Mouse (Mus musculus) liver, postnatal 0 days (tissue): ENCODE results near the gene Il23a. TPM values are rescaled to one million over a fixed set of nuclear protein-coding genes. Genes with fewer than 3 reads are reported as not detected.
"Not testable (repeated sequence)": the region's sequence is repeated elsewhere in the genome, so short reads cannot be mapped to it uniquely, and the experiment has no call there.

Experiments used
- ATAC-seq: fragments of 200-750 bp; cut with Nextera tagmentation; 2 replicates; pipeline ENCODE4 v1.8.0; 2017; ENCODE audit warnings: mild to moderate bottlenecking, moderate library complexity
- DNase-seq: peaks from one replicate; pipeline ENCODE4 v3.0.0-alpha.2; 2016
- H3K27ac ChIP-seq: fragments of 300-500 bp; sonication (generic); 2 replicates; pipeline ENCODE4 v1.5.1; 2014; ENCODE audit warnings: antibody characterized with exemption, moderate library complexity, mild to moderate bottlenecking, low read depth
- H3K27me3 ChIP-seq: fragments of 300-500 bp; sonication (generic); 2 replicates; pipeline ENCODE4 v1.6.1; 2014; ENCODE audit warnings: low read length, control low read depth, mixed read lengths; ENCODE audit not compliant: insufficient read depth
- H3K36me3 ChIP-seq: fragments of 300-500 bp; sonication (generic); replicated peaks from 2 replicates; pipeline ENCODE4 v1.6.1; 2014; ENCODE audit warnings: mild to moderate bottlenecking, control low read depth, low read length, moderate library complexity, mixed read lengths; ENCODE audit not compliant: insufficient read depth
- H3K4me1 ChIP-seq: fragments of 300-500 bp; sonication (generic); 2 replicates; pipeline ENCODE4 v1.6.1; 2014; ENCODE audit warnings: antibody characterized with exemption, mild to moderate bottlenecking, control low read depth; ENCODE audit not compliant: insufficient read depth
- H3K4me2 ChIP-seq: fragments of 300-500 bp; sonication (generic); 2 replicates; pipeline ENCODE4 v1.6.1; 2014; ENCODE audit warnings: low read depth, mild to moderate bottlenecking, low read length, moderate library complexity, mixed read lengths
- H3K4me3 ChIP-seq: fragments of 300-500 bp; sonication (generic); 2 replicates; pipeline ENCODE4 v1.5.1; 2014; ENCODE audit warnings: low read depth, low read length
- H3K9ac ChIP-seq: fragments of 300-500 bp; sonication (generic); replicated peaks from 2 replicates; pipeline ENCODE4 v1.6.1; 2014; ENCODE audit warnings: mild to moderate bottlenecking, moderate library complexity
- H3K9me3 ChIP-seq: fragments of 300-500 bp; sonication (generic); 2 replicates; pipeline ENCODE4 v1.6.1; 2016; ENCODE audit warnings: mild to moderate bottlenecking, control low read depth, low read length, mixed read lengths
- CTCF ChIP-seq: sonication (generic); IDR thresholded peaks from 2 replicates; pipeline ENCODE4 v1.5.1; 2016; ENCODE audit warnings: antibody characterized with exemption, low read depth
- EP300 ChIP-seq: IDR thresholded peaks from 2 replicates; pipeline ENCODE4 v1.6.1; 2016; ENCODE audit warnings: antibody characterized with exemption, low read depth, mild to moderate bottlenecking
- WGBS: fragments of 180-500 bp; shearing (Covaris S2); extraction: QIAGEN DNeasy Blood & Tissue Kit; methylation state at CpG from one replicate; pipeline ENCODE4 v1.1.7; 2014; ENCODE audit not compliant: insufficient replicate concordance; 5-methylcytosine and 5-hydroxymethylcytosine counted together
- polyA plus RNA-seq: library from polyadenylated mRNA; unstranded; fragments of >200 nt; fragmentation: Nextera tagmentation; extraction: Ambion mirVana; gene quantifications from 2 replicates; pipeline ENCODE4 v1.2.1, GENCODE M21; 2015

Gene Il23a
- polyA plus RNA-seq, 1 experiment from 2014 or later = not detected

GRCm38 (mm10) chr10:128282886-128283450 is 15.6 kb downstream of the Il23a start:
- Histone ChIP-seq H3K27me3 (no peaks in the 10 kb centered on the region), H3K4me3 (no peak overlapping the region), H3K36me3 (peaks cover 84% of the 10 kb centered on the region), H3K9me3 (no peaks in the 10 kb centered on the region), H3K4me2 (no peak overlapping the region), H3K27ac (0 out of 2 replicates have a peak overlapping the region, but pooled peaks have one; percentile 6), H3K4me1 (no peaks in the 10 kb centered on the region), H3K9ac (no peak overlapping the region)
- ATAC-seq = no peak
- DNase-seq = no peak
- 83% methylated on average over 20 of the region's 20 CpGs for WGBS
- TF ChIP-seq CTCF = no peak
- no peak for TF ChIP-seq EP300

- peaks cover 93% of the 10 kb centered on the region for H3K36me3 ChIP-seq
- no peak for ATAC-seq
- DNase-seq = no peak
- no peak overlapping the region for H3K4me3 ChIP-seq
- H3K27ac ChIP-seq = no peak overlapping the region
- no peak overlapping the region for H3K9ac ChIP-seq
- H3K4me1 ChIP-seq = no peaks in the 10 kb centered on the region
- no peak for TF ChIP-seq CTCF
- TF ChIP-seq EP300 = no peak
- no peaks in the 10 kb centered on the region for H3K27me3 ChIP-seq
- 93% methylated on average over 14 of the region's 14 CpGs for WGBS
- H3K9me3 ChIP-seq = no peaks in the 10 kb centered on the region
- no peak overlapping the region for H3K4me2 ChIP-seq
Measured at GRCm38 (mm10) chr10:128281682-128282081, 16.9 kb downstream of the Il23a start.

- no peaks in the 10 kb centered on the region for H3K4me1 ChIP-seq
- TF ChIP-seq CTCF (no peak), EP300 (no peak)
- H3K4me3 ChIP-seq = no peak overlapping the region
- WGBS = 84% methylated on average over 6 of the region's 6 CpGs
- no peak for DNase-seq
- no peak overlapping the region for H3K27ac ChIP-seq
- H3K9me3 ChIP-seq = no peaks in the 10 kb centered on the region
- no peak overlapping the region for H3K4me2 ChIP-seq
- ATAC-seq = no peak
- H3K9ac ChIP-seq = no peak overlapping the region
- H3K27me3 ChIP-seq = no peaks in the 10 kb centered on the region
- peaks cover 91% of the 10 kb centered on the region for H3K36me3 ChIP-seq
Measured at GRCm38 (mm10) chr10:128280943-128281342, 17.6 kb downstream of the Il23a start.

- Histone ChIP-seq H3K4me1 (no peaks in the 10 kb centered on the region), H3K9me3 (no peaks in the 10 kb centered on the region), H3K27me3 (no peaks in the 10 kb centered on the region), H3K27ac (no peak overlapping the region), H3K4me2 (no peak overlapping the region), H3K9ac (no peak overlapping the region), H3K36me3 (peaks cover 64% of the 10 kb centered on the region), H3K4me3 (no peak overlapping the region)
- no peak for DNase-seq
- no peak for ATAC-seq
- no peak for TF ChIP-seq EP300
- no peak for TF ChIP-seq CTCF
- WGBS = 73% methylated on average over 6 of the region's 6 CpGs
Measured at GRCm38 (mm10) chr10:128278158-128278557, 20.4 kb downstream of the Il23a start.

DNA sequence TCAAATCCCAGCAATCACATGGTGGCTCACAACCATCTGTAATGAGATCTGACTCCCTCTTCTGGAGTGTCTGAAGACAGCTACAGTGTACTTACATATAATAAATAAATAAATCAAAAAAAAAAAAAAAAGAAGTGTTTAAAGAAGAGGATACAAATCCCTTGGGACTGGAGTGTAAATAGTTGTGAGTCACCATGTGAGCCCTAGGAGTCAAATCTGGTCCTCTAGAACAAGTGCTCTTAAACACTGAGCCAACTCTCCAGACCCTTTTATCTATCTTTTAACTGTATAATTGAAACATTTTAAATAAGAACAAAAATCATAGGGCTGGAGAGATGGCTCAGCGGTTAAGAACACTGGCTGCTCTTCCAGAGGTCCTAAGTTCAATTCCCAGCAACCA is 23.2 kb downstream of the Il23a start:
- not testable (repeated sequence) for H3K9ac ChIP-seq, H3K4me3 ChIP-seq, H3K9me3 ChIP-seq, H3K27me3 ChIP-seq, H3K27ac ChIP-seq, DNase-seq, ATAC-seq, H3K4me2 ChIP-seq
- 93% methylated on average over 1 of the region's 1 CpGs for WGBS
- peaks cover 10% of the 10 kb centered on the region for H3K4me1 ChIP-seq
- peaks cover 39% of the 10 kb centered on the region for H3K36me3 ChIP-seq

DNA sequence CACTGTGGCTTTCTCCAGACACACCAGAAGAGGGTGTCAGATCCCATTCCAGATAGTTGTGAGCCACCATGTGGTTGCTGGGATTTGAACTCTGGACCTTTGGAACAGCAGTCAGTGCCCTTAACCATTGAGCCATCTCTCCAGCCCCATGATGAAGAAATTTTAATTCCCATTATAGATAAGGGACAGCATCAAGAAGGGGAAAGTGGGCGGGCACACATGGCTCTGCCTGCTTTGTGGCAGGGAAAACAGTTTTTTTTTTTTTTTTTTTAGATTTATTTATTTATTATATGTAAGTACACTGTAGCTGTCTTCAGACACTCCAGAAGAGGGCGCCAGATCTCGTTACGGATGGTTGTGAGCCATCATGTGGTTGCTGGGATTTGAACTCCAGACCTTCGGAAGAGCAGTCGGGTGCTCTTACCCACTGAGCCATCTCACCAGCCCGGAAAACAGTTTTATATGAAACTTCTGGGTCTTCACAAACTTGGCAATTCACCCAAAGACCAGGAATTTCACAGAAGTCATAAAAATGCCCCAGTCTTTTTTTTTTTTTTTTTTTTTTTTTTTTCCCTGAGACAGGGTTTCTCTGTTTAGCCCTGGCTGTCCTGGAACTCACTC is 25.6 kb downstream of the Il23a start:
- not testable (repeated sequence) for ATAC-seq, H3K9me3 ChIP-seq, H3K9ac ChIP-seq, H3K4me3 ChIP-seq, H3K27ac ChIP-seq, H3K27me3 ChIP-seq, H3K4me2 ChIP-seq, DNase-seq
- WGBS = 95% methylated on average over 4 of the region's 7 CpGs
- Histone ChIP-seq H3K36me3 (peaks cover 16% of the 10 kb centered on the region), H3K4me1 (peaks cover 16% of the 10 kb centered on the region)
